Mouse (Mus musculus) regulatory T cell (primary cell): ENCODE data around the gene Mrgpra1.
"Not testable (repeated sequence)": the region's sequence is repeated elsewhere in the genome, so short reads cannot be mapped to it uniquely, and the experiment has no call there.

Experiments used
- in situ Hi-C: fragments of 300-600 bp; cut with MboI, MseI; formaldehyde crosslinking; loops from one replicate; pipeline ENCODE4 v1.15.1; 2025; ENCODE audit warnings: high pct_unique_total_duplicates

Mrgpra1 gene

GRCm38 (mm10) chr7:47354140-47354539, at the start of gene Mrgpra1:
TSS of gene Mrgpra1 (minus strand) at chr7:47354240.
- in situ Hi-C loops: no loop called here

- in situ Hi-C loops: no loop called here
Observed at GRCm38 (mm10) chr7:47401125-47401524, 47.1 kb upstream of the Mrgpra1 start.

GRCm38 (mm10) chr7:47348421-47348820, 5.6 kb downstream of the Mrgpra1 start:
- in situ Hi-C loops: no loop called here

- in situ Hi-C loops: no loop called here
Observed at GRCm38 (mm10) chr7:47345905-47346478, 8.0 kb downstream of the Mrgpra1 start.

- in situ Hi-C loops: not testable (repeated sequence)
Observed at GRCm38 (mm10) chr7:47341887-47342286, 12.2 kb downstream of the Mrgpra1 start.

- in situ Hi-C loops: not testable (repeated sequence)
Observed at GRCm38 (mm10) chr7:47341389-47341788, 12.7 kb downstream of the Mrgpra1 start.

GRCm38 (mm10) chr7:47318299-47318698, 35.7 kb downstream of the Mrgpra1 start:
- in situ Hi-C loops: no loop called here

- in situ Hi-C loops: no loop called here
Observed at GRCm38 (mm10) chr7:47312289-47312688, 41.8 kb downstream of the Mrgpra1 start.

GRCm38 (mm10) chr7:47309855-47310254, 44.2 kb downstream of the Mrgpra1 start:
- in situ Hi-C loops: no loop called here

- in situ Hi-C loops: not testable (repeated sequence)
Observed at GRCm38 (mm10) chr7:47304661-47305060, 49.4 kb downstream of the Mrgpra1 start.

GRCm38 (mm10) chr7:47299612-47300011, 54.4 kb downstream of the Mrgpra1 start:
- in situ Hi-C loops: not testable (repeated sequence)
